Mouse (Mus musculus) liver, adult 2 months (tissue): Measurements from ENCODE around the gene Grm5. TPM values are rescaled to one million over a fixed set of nuclear protein-coding genes. Genes with fewer than 3 reads are reported as not detected.

Experiments used
- DNase-seq: peaks from one replicate; pipeline ENCODE4 v3.0.0-alpha.2; 2011; ENCODE audit warnings: low read depth, low spot score; ENCODE audit errors: extremely low read depth
- H3K27ac ChIP-seq: fragments of 200-500 bp; replicated peaks from 2 replicates; pipeline ENCODE4 v1.5.1; 2012; ENCODE audit warnings: low read depth, mild to moderate bottlenecking, control low read depth, inconsistent platforms, low read length; ENCODE audit not compliant: insufficient read depth
- H3K27me3 ChIP-seq: fragments of 200-500 bp; 2 replicates; pipeline ENCODE4 v1.6.1; 2012; ENCODE audit warnings: mild to moderate bottlenecking, moderate library complexity, low read length, inconsistent platforms; ENCODE audit not compliant: control insufficient read depth, insufficient read depth
- H3K36me3 ChIP-seq: fragments of 200-500 bp; 2 replicates; pipeline ENCODE4 v1.6.1; 2012; ENCODE audit warnings: low read length, inconsistent platforms; ENCODE audit not compliant: control insufficient read depth, insufficient read depth
- H3K4me1 ChIP-seq: fragments of 200-500 bp; 2 replicates; pipeline ENCODE4 v1.6.1; 2011; ENCODE audit warnings: low read length; ENCODE audit not compliant: control insufficient read depth, insufficient read depth
- H3K4me3 ChIP-seq: fragments of 200-500 bp; 2 replicates; pipeline ENCODE4 v1.5.1; 2011; ENCODE audit warnings: low read depth, mild to moderate bottlenecking, control low read depth, low read length, moderate library complexity; ENCODE audit not compliant: insufficient read depth
- H3K79me2 ChIP-seq: fragments of 200-500 bp; 2 replicates; pipeline ENCODE4 v1.6.1; 2012; ENCODE audit warnings: inconsistent platforms, mild to moderate bottlenecking, low read length, moderate library complexity; ENCODE audit not compliant: control insufficient read depth, insufficient read depth
- H3K9ac ChIP-seq: fragments of 200-500 bp; 2 replicates; pipeline ENCODE4 v1.6.1; 2012; ENCODE audit warnings: low read depth, mild to moderate bottlenecking, control low read depth, inconsistent platforms, low read length
- CTCF ChIP-seq: fragments of 200-500 bp; IDR thresholded peaks from 2 replicates; pipeline ENCODE4 v1.5.1; 2011; ENCODE audit warnings: low read depth, low read length, control low read depth
- POLR2A ChIP-seq: fragments of 200-500 bp; IDR thresholded peaks from 2 replicates; pipeline ENCODE4 v1.6.1; 2011; ENCODE audit warnings: low read length, control low read depth; ENCODE audit not compliant: insufficient read depth; ENCODE audit errors: extremely low read depth
- WGBS: fragments of 180-500 bp; shearing (Covaris S2); methylation state at CpG from one replicate; pipeline ENCODE4 v1.1.7; 2018; 5-methylcytosine and 5-hydroxymethylcytosine counted together
- polyA plus RNA-seq: library from polyadenylated mRNA; depleted of rRNA; stranded (reverse); fragments of >200 nt; gene quantifications from 2 replicates; pipeline ENCODE4 v1.2.3, GENCODE M21; 2012; rRNA removed
- total RNA-seq: library from RNA; depleted of rRNA; stranded (reverse); fragments of >200 nt; gene quantifications from 2 replicates; pipeline ENCODE4 v1.2.3, GENCODE M21; 2014; rRNA removed

Grm5 gene
- total RNA-seq (0.13 TPM in 1 of 2 replicates, not detected in the other), polyA plus RNA-seq (not detected in 2 replicates)

DNA sequence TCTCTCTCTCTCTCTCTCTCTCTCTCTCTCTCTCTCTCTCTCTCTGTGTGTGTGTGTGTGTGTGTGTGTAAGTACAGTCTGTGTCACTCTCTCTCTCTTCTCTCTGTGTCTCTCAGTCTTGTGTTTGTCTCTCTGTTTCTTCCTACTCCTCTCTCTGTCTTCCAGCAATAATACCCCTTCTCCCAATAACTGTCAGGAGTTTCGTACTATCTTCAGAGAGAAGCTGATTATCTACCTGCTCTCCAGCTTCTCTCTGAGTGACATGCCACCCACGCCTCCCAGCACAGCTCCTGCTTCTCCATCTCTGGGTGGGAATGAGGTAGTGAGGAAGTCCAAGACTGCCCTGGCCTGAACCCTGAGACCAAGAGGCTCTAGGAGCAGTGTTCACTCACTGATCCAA lies at the start of gene Grm5:
Gene Grm5 (plus strand): TSS at position 301 of the 400 bp plus-strand sequence.
- Histone ChIP-seq H3K36me3 (no peaks in the 10 kb centered on the region), H3K4me3 (no peak within 1 kb of the TSS), H3K4me1 (no peaks in the 10 kb centered on the region), H3K79me2 (no peaks in the 10 kb centered on the region), H3K27me3 (no peaks in the 10 kb centered on the region; the same call in 1 of the 2 replicates), H3K9ac (no peak within 1 kb of the TSS), H3K27ac (no peak within 1 kb of the TSS)
- no peak for DNase-seq
- TF ChIP-seq CTCF (no peak), POLR2A (no peak)
- WGBS, result 17% methylated on average over 2 of the region's 2 CpGs

- Histone ChIP-seq H3K79me2 (no peaks in the 10 kb centered on the region), H3K27ac (no peak overlapping the region)
- no peak for DNase-seq
Measured at GRCm38 (mm10) chr7:87539031-87539430, 44.9 kb upstream of the Grm5 start.

DNA sequence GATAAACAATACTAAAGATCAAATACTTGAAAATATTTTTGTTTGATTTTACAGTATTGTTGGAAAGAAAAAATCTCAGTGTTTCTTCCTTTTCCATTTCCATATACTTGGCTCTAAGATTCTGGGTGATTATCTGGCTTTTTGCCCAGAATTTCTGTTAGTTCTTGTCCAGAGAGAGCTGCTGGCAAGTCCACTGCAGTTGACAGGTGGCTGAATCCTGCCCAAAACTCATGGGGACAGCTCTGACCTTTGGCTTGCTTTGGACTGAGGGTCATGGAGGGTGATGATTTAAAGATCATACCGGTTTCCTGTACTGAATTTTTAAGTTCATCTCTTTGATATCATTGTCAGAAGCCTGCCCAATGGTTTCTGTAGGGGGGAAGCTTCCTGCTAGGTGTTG lies 18.7 kb upstream of the Grm5 start:
- peak; percentile 63 for DNase-seq
- H3K27ac ChIP-seq, result no peak overlapping the region
- no peak for TF ChIP-seq CTCF
- TF ChIP-seq POLR2A, result no peak

More at GRCm38 (mm10) chr7:87539031-87539430, 44.9 kb upstream of the Grm5 start:
- no peaks in the 10 kb centered on the region for H3K27me3 ChIP-seq
- H3K36me3 ChIP-seq, result no peaks in the 10 kb centered on the region
- H3K4me1 ChIP-seq, result no peaks in the 10 kb centered on the region
- H3K9ac ChIP-seq, result no peak overlapping the region
- TF ChIP-seq CTCF (no peak), POLR2A (no peak)
- no peak overlapping the region for H3K4me3 ChIP-seq

DNA sequence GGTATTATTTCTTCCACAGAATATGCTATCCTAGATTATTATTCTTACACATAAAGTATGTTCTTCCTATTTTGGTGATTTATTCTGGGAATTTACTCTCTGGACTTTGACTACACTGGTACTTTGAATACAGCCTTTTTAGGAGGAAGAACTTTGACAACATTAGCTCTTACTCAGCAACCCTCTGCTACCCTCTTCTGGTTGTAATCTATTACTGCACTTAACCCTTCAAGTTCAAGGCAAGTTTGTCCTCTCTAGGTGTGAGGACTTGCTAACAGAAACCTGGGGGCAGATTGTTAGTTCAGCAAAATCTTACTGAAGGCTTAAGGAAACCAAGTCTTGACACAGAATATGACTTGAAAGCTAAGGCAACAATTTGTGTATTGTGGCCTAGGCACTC lies 17.5 kb upstream of the Grm5 start:
- Histone ChIP-seq H3K9ac (no peak overlapping the region), H3K4me3 (no peak overlapping the region), H3K27me3 (no peaks in the 10 kb centered on the region), H3K4me1 (no peaks in the 10 kb centered on the region), H3K27ac (no peak overlapping the region), H3K36me3 (no peaks in the 10 kb centered on the region), H3K79me2 (no peaks in the 10 kb centered on the region)
- TF ChIP-seq CTCF (peak; percentile 23), POLR2A (no peak)
- DNase-seq, result peak; percentile 44

More for the DNA sequence above, 18.7 kb upstream of the Grm5 start:
- Histone ChIP-seq H3K4me3 (no peak overlapping the region), H3K4me1 (no peaks in the 10 kb centered on the region), H3K9ac (no peak overlapping the region), H3K36me3 (no peaks in the 10 kb centered on the region), H3K27me3 (no peaks in the 10 kb centered on the region), H3K79me2 (no peaks in the 10 kb centered on the region)
- WGBS, result 24% methylated on average over 1 of the region's 1 CpGs

- Histone ChIP-seq H3K4me1 (no peaks in the 10 kb centered on the region), H3K9ac (no peak overlapping the region), H3K4me3 (no peak overlapping the region), H3K36me3 (no peaks in the 10 kb centered on the region), H3K27me3 (no peaks in the 10 kb centered on the region; the same call in 1 of the 2 replicates), H3K79me2 (no peaks in the 10 kb centered on the region), H3K27ac (no peak overlapping the region)
- WGBS, result 2% methylated on average over 28 of the region's 28 CpGs
- no peak for DNase-seq
- no peak for TF ChIP-seq POLR2A
- TF ChIP-seq CTCF, result no peak
Measured at GRCm38 (mm10) chr7:87584281-87584701, 323 bp downstream of the Grm5 start.

DNA sequence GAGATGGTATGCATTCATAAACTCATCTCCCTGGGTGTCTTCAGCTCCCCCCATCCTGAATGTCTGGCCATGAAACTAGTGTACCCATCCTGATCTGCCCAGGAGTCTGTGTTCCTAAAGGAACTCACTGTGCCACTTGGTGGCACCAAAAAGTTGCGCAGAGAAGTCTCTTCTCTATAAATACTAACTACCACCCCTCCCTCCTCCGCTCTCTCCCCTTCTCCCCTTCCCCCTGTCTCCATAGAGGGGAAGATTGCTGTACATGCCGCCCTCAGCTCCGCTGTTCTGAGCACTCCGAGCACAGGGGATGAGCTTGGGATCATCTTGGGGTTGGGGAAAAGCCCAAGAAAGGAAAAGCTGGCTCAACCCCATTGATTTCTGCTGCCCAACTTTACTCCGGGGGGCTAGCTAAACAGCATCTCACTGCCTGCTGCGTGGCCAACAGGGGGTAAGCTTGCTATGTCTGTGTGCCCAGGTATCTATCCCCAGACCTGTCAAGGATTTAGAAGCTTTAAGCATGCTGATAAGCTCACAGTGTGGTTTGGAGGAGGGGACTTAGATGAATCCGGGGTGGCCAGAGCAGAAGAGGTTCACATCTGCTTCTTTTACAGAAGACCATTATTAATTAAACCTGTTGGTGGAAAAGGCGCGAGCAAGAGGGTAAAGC lies 2.4 kb downstream of the Grm5 start:
- DNase-seq, result no peak
- no peaks in the 10 kb centered on the region for H3K4me1 ChIP-seq
- TF ChIP-seq POLR2A, result no peak
- TF ChIP-seq CTCF, result no peak
- 20% methylated on average over 10 of the region's 10 CpGs for WGBS
- H3K27ac ChIP-seq, result no peak overlapping the region
- H3K4me3 ChIP-seq, result no peak overlapping the region
- no peaks in the 10 kb centered on the region for H3K36me3 ChIP-seq
- no peaks in the 10 kb centered on the region for H3K79me2 ChIP-seq
- H3K9ac ChIP-seq, result no peak overlapping the region
- H3K27me3 ChIP-seq, result no peaks in the 10 kb centered on the region; the same call in 1 of the 2 replicates
